Mouse (Mus musculus) left cerebral cortex, adult 9 months (tissue): ENCODE measurements around the gene Smarcd1.

Experiments used
- DNase-seq, 2 experiments: peaks; one replicate each; pipeline ENCODE4 v3.0.0; 2022; ENCODE audit warnings: low spot score in 2 of 2

The Smarcd1 gene

GRCm38 (mm10) chr15:99731167-99731566 is 29.2 kb downstream of the Smarcd1 start:
- DNase-seq: no peak

- no peak for DNase-seq
These were observed 29.7 kb downstream of the Smarcd1 start for GRCm38 (mm10) chr15:99731678-99732077.

DNA sequence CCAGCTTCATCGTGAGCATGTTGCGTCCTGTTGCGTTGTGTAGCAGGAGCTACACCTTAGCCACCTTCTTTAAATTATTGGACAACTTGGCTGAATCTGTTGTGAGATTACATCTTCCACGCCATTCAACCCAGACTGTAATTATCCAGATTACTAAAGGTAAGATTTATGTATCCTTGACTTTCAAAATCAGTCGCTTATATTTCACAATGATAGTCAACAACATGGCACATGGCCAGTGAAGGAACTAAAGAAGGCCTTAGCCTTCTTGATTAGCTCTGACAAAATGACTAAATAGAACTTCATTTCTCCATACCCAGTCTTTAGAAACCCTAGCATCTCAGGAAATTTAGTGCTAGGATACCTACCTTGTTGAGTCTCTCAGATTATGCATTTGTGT is 31.3 kb downstream of the Smarcd1 start:
- DNase-seq: no peak

- DNase-seq: peak; percentile 100
These were observed 33.7 kb downstream of the Smarcd1 start for GRCm38 (mm10) chr15:99735631-99736030.

- no peak for DNase-seq
These were observed 34.7 kb downstream of the Smarcd1 start for GRCm38 (mm10) chr15:99736675-99737074.

- DNase-seq: no peak
These were observed 38.3 kb downstream of the Smarcd1 start for GRCm38 (mm10) chr15:99740229-99740628.

- no peak for DNase-seq
These were observed 52.3 kb downstream of the Smarcd1 start for GRCm38 (mm10) chr15:99754204-99754603.
